Mouse (Mus musculus) MEL (cell line): ENCODE data around the gene Slit1. TPM values are rescaled to one million over a fixed set of nuclear protein-coding genes. Genes with fewer than 3 reads are reported as not detected.
A peak's percentile ranks its signal among the peaks of the same experiment; 100 is the strongest.

Experiments
- DNase-seq: peaks from one replicate; pipeline ENCODE4 v3.0.0; 2011; ENCODE audit warnings: low read depth, low spot score
- H3K27ac ChIP-seq: 2 replicates; pipeline ENCODE4 v1.5.1; 2012; ENCODE audit warnings: low read depth, mild to moderate bottlenecking, control low read depth, low read length, moderate library complexity; ENCODE audit not compliant: control insufficient read depth
- H3K27me3 ChIP-seq, 2 experiments: fragments of 150-350 bp in 1 of 2; sonication (generic) in 1 of 2; 2 replicates each; pipeline ENCODE4 v1.6.1; 2012; ENCODE audit warnings: low read length in 2 of 2, mild to moderate bottlenecking in 2 of 2, improper control_type of control experiment in 1 of 2, moderate library complexity in 1 of 2; ENCODE audit not compliant: insufficient read depth in 2 of 2, control insufficient read depth in 1 of 2
- H3K36me3 ChIP-seq, 2 experiments: 2 replicates each; pipeline ENCODE4 v1.6.1; 2012 to 2014; ENCODE audit warnings: low read length in 2 of 2, improper control_type of control experiment in 1 of 2, inconsistent platforms in 1 of 2, mild to moderate bottlenecking in 1 of 2; ENCODE audit not compliant: insufficient read depth in 2 of 2, control insufficient read depth in 1 of 2
- H3K4me1 ChIP-seq, 2 experiments: fragments of 150-350 bp in 1 of 2; sonication (generic) in 1 of 2; 2 replicates each; pipeline ENCODE4 v1.6.1; 2012; ENCODE audit warnings: low read length in 2 of 2, improper control_type of control experiment in 1 of 2, mild to moderate bottlenecking in 1 of 2; ENCODE audit not compliant: insufficient read depth in 2 of 2, control insufficient read depth in 1 of 2
- H3K4me3 ChIP-seq, 2 experiments: fragments of 150-350 bp in 1 of 2; sonication (generic) in 1 of 2; 2 replicates each; pipeline ENCODE4 v1.5.1; 2012; ENCODE audit warnings: low read depth in 2 of 2, low read length in 2 of 2, mild to moderate bottlenecking in 2 of 2, moderate library complexity in 2 of 2, control low read depth in 1 of 2, improper control_type of control experiment in 1 of 2; ENCODE audit not compliant: control insufficient read depth in 1 of 2, insufficient read depth in 1 of 2
- H3K79me2 ChIP-seq: 2 replicates; pipeline ENCODE4 v1.6.1; 2012; ENCODE audit warnings: mild to moderate bottlenecking, low read length, moderate library complexity; ENCODE audit not compliant: control insufficient read depth, poor library complexity, insufficient read depth
- H3K9ac ChIP-seq: 2 replicates; pipeline ENCODE4 v1.6.1; 2012; ENCODE audit warnings: low read depth, mild to moderate bottlenecking, control low read depth, low read length, moderate library complexity; ENCODE audit not compliant: control insufficient read depth, poor library complexity, severe bottlenecking
- H3K9me3 ChIP-seq: fragments of 150-350 bp; sonication (generic); replicated peaks from 2 replicates; pipeline ENCODE4 v1.6.1; 2012; ENCODE audit warnings: mild to moderate bottlenecking, low read length, improper control_type of control experiment, moderate library complexity; ENCODE audit not compliant: insufficient read depth
- BHLHE40 ChIP-seq: IDR thresholded peaks from 2 replicates; pipeline ENCODE4 v1.6.1; 2012; ENCODE audit warnings: low read depth, mild to moderate bottlenecking, inconsistent platforms, low read length, improper control_type of control experiment, borderline replicate concordance
- GABPA ChIP-seq: IDR thresholded peaks from 2 replicates; pipeline ENCODE4 v1.6.1; 2012; ENCODE audit warnings: low read depth, mild to moderate bottlenecking, inconsistent platforms, low read length, improper control_type of control experiment, moderate library complexity
- KAT2A ChIP-seq: conservative IDR thresholded peaks from 2 replicates; pipeline ENCODE4 v1.6.1; 2012; ENCODE audit warnings: low read depth, low read length, improper control_type of control experiment, inconsistent platforms
- USF2 ChIP-seq, 2 experiments: IDR thresholded peaks; 2 replicates each; pipeline ENCODE4 v1.6.1; 2011 to 2012; ENCODE audit warnings: improper control_type of control experiment in 2 of 2, low read length in 2 of 2, borderline replicate concordance in 1 of 2, inconsistent platforms in 1 of 2, low read depth in 1 of 2, mild to moderate bottlenecking in 1 of 2; ENCODE audit not compliant: insufficient read depth in 1 of 2
- ZC3H11A ChIP-seq: IDR thresholded peaks from 2 replicates; pipeline ENCODE4 v1.6.1; 2012; ENCODE audit warnings: low read depth, mild to moderate bottlenecking, inconsistent platforms, low read length, improper control_type of control experiment
- ZKSCAN1 ChIP-seq: IDR thresholded peaks from 2 replicates; pipeline ENCODE4 v1.6.1; 2012; ENCODE audit warnings: low read depth, mild to moderate bottlenecking, inconsistent platforms, low read length, improper control_type of control experiment, moderate library complexity
- ZMIZ1 ChIP-seq: IDR thresholded peaks from 2 replicates; pipeline ENCODE4 v1.6.1; 2012; ENCODE audit warnings: low read depth, mild to moderate bottlenecking, inconsistent platforms, low read length, improper control_type of control experiment, moderate library complexity
- polyA plus RNA-seq, 2 experiments: library from polyadenylated mRNA; stranded (reverse) in 1 of 2; unstranded in 1 of 2; fragments of >175 nt in 1 of 2; fragments of >200 nt in 1 of 2; gene quantifications; 2 replicates each; pipeline versions ENCODE4 v1.2.1 to v1.2.4; 2012; ENCODE audit warnings: low replicate concordance in 2 of 2, low read depth in 1 of 2; ENCODE audit not compliant: insufficient read length in 2 of 2, insufficient read depth in 1 of 2, missing spikeins in 1 of 2
- total RNA-seq: library from RNA; depleted of rRNA; stranded (reverse); fragments of 300-350 nt; gene quantifications from 2 replicates; pipeline ENCODE4 v1.2.3, GENCODE M21; 2012

Slit1 gene
- total and polyA plus RNA-seq, 3 experiments: 0.04 TPM; not detected in 1

- Histone ChIP-seq H3K9me3 (no peaks in the 10 kb centered on the region), H3K79me2 (no peaks in the 10 kb centered on the region), H3K27me3 (no peaks in the 10 kb centered on the region), H3K27ac (no peak overlapping the region), H3K4me3 (no peak overlapping the region), H3K4me1 (no peaks in the 10 kb centered on the region)
- DNase-seq: no peak
- TF ChIP-seq USF2 (IDR thresholded peaks at IDR 0.05; ENCODE audit: borderline replicate concordance in 1 of 2, insufficient read depth in 1 of 2, low read depth in 1 of 2, low read length in 2 of 2): no peak
- TF ChIP-seq, all 39 proteins: peak for 0
- H3K9ac ChIP-seq: no peak overlapping the region
- no peaks in the 10 kb centered on the region; a peak in 1 of 4 replicates for H3K36me3 ChIP-seq
Observed at GRCm38 (mm10) chr19:41589026-41589425, 154.4 kb downstream of the Slit1 start.

DNA sequence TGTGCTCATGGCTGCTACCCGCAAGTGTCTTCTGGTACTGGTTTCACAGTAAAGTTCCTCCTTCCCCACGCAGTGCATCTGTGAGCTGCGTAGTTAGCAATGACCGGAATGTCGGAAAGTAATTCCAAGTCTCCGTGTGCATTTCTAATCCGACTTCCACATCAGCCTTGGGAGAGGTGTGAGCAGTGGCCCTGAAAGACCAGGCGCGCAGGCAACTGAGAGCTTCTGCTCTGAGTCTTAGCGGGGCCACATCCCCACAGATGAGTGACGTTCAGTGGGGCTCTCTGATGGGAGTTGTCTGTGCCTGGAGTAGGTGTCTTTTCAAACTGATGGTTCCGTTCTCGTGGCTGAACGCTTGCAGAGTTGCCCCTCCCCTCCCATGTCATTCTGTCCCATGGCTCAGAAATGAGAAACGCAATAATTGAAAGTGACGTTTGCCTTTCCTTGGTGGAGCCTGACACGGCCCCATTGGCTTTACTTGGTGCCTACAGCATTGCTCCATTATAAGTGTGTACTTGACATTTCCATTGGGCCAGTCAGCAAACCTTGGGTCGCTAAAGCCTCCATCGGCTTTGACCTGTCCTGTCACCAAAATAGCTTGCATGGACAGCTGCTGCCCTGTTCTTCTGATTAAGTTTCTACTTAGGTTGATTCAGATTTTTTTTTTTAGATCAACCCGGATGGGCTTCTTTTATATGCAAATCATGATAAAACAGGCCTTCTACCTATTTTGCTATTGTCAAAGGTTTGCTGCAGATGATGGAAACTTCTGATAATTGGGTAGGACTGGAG is 155.8 kb downstream of the Slit1 start:
- H3K9ac ChIP-seq: no peak overlapping the region
- H3K27ac ChIP-seq: no peak overlapping the region
- no peaks in the 10 kb centered on the region; a peak in 2 of 4 replicates for H3K36me3 ChIP-seq
- H3K27me3 ChIP-seq: no peaks in the 10 kb centered on the region
- H3K9me3 ChIP-seq: no peaks in the 10 kb centered on the region
- TF ChIP-seq GABPA: no peak
- TF ChIP-seq, all 39 proteins: peak for 0
- H3K4me3 ChIP-seq: no peak overlapping the region
- H3K79me2 ChIP-seq: no peaks in the 10 kb centered on the region
- no peak for DNase-seq
- H3K4me1 ChIP-seq: no peaks in the 10 kb centered on the region

GRCm38 (mm10) chr19:41586752-41587151 is 156.7 kb downstream of the Slit1 start:
- Histone ChIP-seq H3K9me3 (no peaks in the 10 kb centered on the region), H3K79me2 (no peaks in the 10 kb centered on the region), H3K27me3 (no peaks in the 10 kb centered on the region), H3K4me1 (no peaks in the 10 kb centered on the region), H3K9ac (no peak overlapping the region), H3K36me3 (peaks cover 0 to 2% of the 10 kb centered on the region in 2 experiments; a peak in 2 of 4 replicates), H3K27ac (no peak overlapping the region), H3K4me3 (no peak overlapping the region)
- no peak for TF ChIP-seq ZC3H11A
- no peak for DNase-seq

DNA sequence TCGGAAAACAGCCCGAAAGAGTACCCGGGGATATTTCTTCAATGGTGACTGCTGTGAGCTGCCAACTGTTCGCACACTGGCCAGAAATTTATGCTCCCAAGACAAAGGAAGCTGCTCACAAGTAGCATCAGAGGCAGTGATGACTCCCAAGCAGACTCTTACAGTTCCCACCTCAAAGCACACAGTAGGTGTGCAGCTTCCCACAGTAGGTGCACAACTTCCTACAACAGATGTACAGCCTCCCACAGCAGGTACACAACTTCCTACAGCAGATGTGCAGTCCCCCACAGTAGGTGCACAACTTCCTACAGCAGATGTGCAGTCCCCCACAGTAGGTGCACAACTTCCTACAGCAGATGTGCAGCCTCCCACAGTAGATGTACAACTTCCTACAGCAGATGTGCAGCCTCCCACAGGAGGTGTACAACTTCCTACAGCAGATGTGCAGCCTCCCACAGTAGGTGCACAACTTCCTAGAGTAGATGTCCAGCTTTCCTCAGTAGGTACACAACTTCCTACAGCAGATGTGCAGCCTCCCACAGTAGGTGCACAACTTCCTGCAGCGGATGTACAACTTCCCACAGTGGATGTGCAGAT is 160.4 kb downstream of the Slit1 start:
- Histone ChIP-seq H3K9ac (no peak overlapping the region), H3K9me3 (no peaks in the 10 kb centered on the region), H3K4me3 (no peak overlapping the region), H3K4me1 (no peaks in the 10 kb centered on the region)
- no peak for DNase-seq
- TF ChIP-seq ZMIZ1 (no peak), KAT2A (no peak), BHLHE40 (no peak), ZKSCAN1 (peak; percentile 98)
- TF ChIP-seq, all 39 proteins: peak for 1
- Histone ChIP-seq H3K79me2 (no peaks in the 10 kb centered on the region), H3K27ac (no peak overlapping the region), H3K36me3 (peaks cover 0 to 9% of the 10 kb centered on the region in 2 experiments; a peak in 2 of 4 replicates), H3K27me3 (no peaks in the 10 kb centered on the region)
